Mouse (Mus musculus) limb, embryonic 13.5 days (tissue): Measurements from ENCODE around the gene Krt33b. TPM values are rescaled to one million over a fixed set of nuclear protein-coding genes. Genes with fewer than 3 reads are reported as not detected.

Experiments used
- ATAC-seq: fragments of 200-750 bp; cut with Nextera tagmentation; 2 replicates; pipeline ENCODE4 v1.8.0; 2017; ENCODE audit warnings: low read depth, moderate number of reproducible peaks, moderate TSS enrichment; ENCODE audit not compliant: low FRiP score
- H3K27ac ChIP-seq: fragments of 300-500 bp; sonication (generic); 2 replicates; pipeline ENCODE4 v1.5.1; 2015; ENCODE audit warnings: inconsistent platforms, mild to moderate bottlenecking, moderate library complexity
- H3K27me3 ChIP-seq: fragments of 300-500 bp; sonication (generic); 2 replicates; pipeline ENCODE4 v1.6.1; 2015; ENCODE audit warnings: mild to moderate bottlenecking, inconsistent platforms
- H3K36me3 ChIP-seq: fragments of 300-500 bp; sonication (generic); 2 replicates; pipeline ENCODE4 v1.6.1; 2015; ENCODE audit warnings: inconsistent platforms, mild to moderate bottlenecking, moderate library complexity
- H3K4me1 ChIP-seq: fragments of 300-500 bp; sonication (generic); 2 replicates; pipeline ENCODE4 v1.6.1; 2015; ENCODE audit warnings: inconsistent platforms
- H3K4me2 ChIP-seq: fragments of 300-500 bp; sonication (generic); replicated peaks from 2 replicates; pipeline ENCODE4 v1.6.1; 2015; ENCODE audit warnings: inconsistent platforms, mild to moderate bottlenecking, moderate library complexity
- H3K4me3 ChIP-seq: fragments of 300-500 bp; sonication (generic); 2 replicates; pipeline ENCODE4 v1.5.1; 2015; ENCODE audit warnings: moderate library complexity, mild to moderate bottlenecking, inconsistent platforms
- H3K9ac ChIP-seq: fragments of 300-500 bp; sonication (generic); 2 replicates; pipeline ENCODE4 v1.6.1; 2015; ENCODE audit warnings: mild to moderate bottlenecking, inconsistent platforms
- H3K9me3 ChIP-seq: fragments of 300-500 bp; sonication (generic); 2 replicates; pipeline ENCODE4 v1.6.1; 2016; ENCODE audit warnings: inconsistent platforms
- WGBS: fragments of 180-500 bp; shearing (Covaris S2); methylation state at CpG from one replicate; pipeline ENCODE4 v1.1.7; 2015; 5-methylcytosine and 5-hydroxymethylcytosine counted together
- polyA plus RNA-seq: library from polyadenylated mRNA; unstranded; fragments of >200 nt; fragmentation: Nextera tagmentation; extraction: Ambion mirVana; gene quantifications from 2 replicates; pipeline ENCODE4 v1.2.1, GENCODE M21; 2015

Gene Krt33b
- 0.38 and 0.43 TPM in 2 replicates for polyA plus RNA-seq

DNA sequence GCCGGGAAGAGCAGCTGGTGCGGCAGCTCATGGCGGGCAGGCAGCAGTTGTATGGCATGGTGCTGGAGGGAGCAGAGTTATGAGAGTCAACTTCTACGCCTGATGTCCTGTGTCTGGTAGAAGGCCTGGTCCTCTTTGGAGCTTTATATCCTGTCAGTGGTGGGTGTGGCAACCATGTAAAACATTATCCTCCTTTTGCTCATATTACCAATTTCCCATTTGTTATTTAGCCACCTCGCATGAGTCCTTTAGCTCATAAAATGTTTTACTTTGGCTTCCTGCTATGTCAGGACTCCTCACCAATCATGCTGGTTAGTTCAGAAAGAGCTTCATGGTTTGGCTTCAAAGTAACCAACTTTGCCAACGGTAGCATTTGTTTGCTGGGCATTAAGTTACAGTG is at the start of gene Krt33b:
TSS of gene Krt33b (minus strand) at position 101 of the 400 bp plus-strand sequence.
- H3K9me3 ChIP-seq = no peaks in the 10 kb centered on the region
- no peaks in the 10 kb centered on the region for H3K4me1 ChIP-seq
- no peak within 1 kb of the TSS for H3K4me3 ChIP-seq
- no peak for ATAC-seq
- no peak within 1 kb of the TSS for H3K27ac ChIP-seq
- no peak within 1 kb of the TSS for H3K9ac ChIP-seq
- H3K36me3 ChIP-seq = no peaks in the 10 kb centered on the region
- no peak within 1 kb of the TSS for H3K4me2 ChIP-seq
- 84% methylated on average over 6 of the region's 6 CpGs for WGBS
- H3K27me3 ChIP-seq = no peaks in the 10 kb centered on the region

DNA sequence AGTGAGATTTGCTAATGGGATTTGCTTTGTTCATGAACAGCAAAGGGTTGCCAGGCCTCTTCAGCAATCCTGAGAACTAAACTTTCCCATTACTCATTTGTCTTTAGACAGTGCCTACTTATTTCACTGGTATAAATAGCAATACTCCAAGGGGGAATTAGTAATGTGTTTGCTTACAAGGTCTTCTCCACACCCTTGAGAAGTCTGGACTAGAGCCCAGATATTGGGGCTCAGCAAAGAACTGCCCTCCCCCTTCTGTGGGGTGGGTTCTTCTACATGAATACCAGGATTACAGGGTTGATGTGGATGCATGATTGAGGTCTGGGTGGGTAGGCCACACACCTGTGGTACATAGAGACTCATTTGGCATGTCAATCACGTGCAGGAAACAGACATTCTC is 44.2 kb upstream of the Krt33b start:
- H3K9ac ChIP-seq = no peak overlapping the region
- H3K36me3 ChIP-seq = no peaks in the 10 kb centered on the region
- H3K9me3 ChIP-seq = no peaks in the 10 kb centered on the region
- H3K27ac ChIP-seq = no peak overlapping the region
- no peak for ATAC-seq
- H3K4me3 ChIP-seq = no peak overlapping the region
- no peaks in the 10 kb centered on the region for H3K27me3 ChIP-seq
- WGBS = 58% methylated on average over 1 of the region's 1 CpGs
- H3K4me1 ChIP-seq = no peaks in the 10 kb centered on the region
- H3K4me2 ChIP-seq = no peak overlapping the region

DNA sequence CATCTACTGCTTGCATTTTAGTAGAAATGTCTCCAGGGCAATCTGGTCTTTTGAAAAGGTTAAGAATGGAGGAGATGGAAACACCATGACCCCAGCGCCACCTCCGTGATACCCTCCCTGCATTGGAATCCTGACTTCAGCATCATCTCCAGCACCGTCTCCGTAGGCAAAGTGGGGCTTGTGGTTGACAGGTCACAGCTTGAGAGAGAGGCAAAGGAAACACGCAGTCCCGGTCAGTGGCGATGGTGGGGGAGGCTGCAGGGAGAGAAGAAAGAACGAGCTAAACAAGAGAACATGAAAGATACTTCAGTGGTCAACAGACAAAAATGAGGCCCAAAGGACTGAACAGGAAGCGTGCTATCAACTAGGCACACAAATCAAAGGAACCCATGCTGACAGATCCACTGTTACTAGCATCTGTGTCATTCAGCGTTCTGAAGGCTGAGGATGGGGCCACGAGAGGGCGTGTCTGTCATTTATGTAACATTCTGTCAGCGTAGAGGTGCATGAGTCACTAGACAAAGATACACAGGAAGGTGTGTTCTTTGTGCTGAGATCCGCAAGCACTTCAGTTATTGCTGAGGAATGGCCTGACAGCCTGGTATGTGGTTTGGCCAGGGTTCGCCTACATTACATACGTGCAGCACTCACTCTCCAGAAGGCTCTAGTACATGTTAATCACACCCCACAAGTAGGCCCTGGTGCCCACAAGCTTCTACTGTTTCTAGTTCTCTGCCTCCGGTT is 37.8 kb upstream of the Krt33b start:
- H3K9ac ChIP-seq = no peak overlapping the region
- no peaks in the 10 kb centered on the region for H3K9me3 ChIP-seq
- no peaks in the 10 kb centered on the region for H3K36me3 ChIP-seq
- H3K27me3 ChIP-seq = no peaks in the 10 kb centered on the region
- H3K27ac ChIP-seq = no peak overlapping the region
- 81% methylated on average over 17 of the region's 17 CpGs for WGBS
- no peak for ATAC-seq
- no peaks in the 10 kb centered on the region for H3K4me1 ChIP-seq
- H3K4me3 ChIP-seq = no peak overlapping the region
- H3K4me2 ChIP-seq = no peak overlapping the region

DNA sequence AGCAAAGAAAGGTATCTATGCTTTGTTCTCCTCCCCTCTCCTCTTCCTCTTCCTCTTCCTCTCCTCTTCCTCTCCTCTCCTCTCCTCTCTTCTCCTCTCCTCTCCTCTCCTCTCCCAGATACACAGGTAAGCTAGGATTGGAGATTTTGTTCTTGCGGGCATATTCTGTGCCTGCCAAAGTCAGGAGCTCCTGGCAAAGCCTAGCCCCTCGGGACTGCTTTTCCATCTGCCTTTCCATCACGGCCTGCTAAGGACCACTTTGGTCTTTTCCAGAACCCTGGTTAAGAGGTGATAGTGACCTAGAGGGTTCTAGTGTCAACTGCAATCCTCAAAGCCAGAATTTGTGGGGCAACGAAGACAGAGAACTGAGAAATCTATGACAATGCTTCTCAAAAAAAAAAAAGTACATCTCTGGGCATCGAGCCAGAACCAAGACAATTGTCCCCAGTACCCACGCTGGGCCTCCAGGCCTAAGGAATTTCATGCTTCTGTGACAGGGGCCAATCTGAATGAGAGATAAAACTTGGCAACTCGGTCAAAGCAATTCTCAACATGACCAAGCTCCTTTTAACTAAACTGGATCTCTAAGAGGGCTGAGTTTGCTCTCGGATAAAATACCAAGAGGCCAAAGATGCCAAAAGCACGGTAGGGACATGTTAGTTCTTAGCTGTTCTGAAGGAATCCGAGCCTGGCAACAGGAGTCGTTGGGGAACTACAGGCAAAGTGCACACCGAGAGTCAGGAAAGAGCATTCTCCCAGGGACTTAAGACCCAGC is 36.8 kb upstream of the Krt33b start:
- H3K27me3 ChIP-seq = no peaks in the 10 kb centered on the region
- WGBS = 82% methylated on average over 12 of the region's 12 CpGs
- H3K4me1 ChIP-seq = no peaks in the 10 kb centered on the region
- no peaks in the 10 kb centered on the region for H3K9me3 ChIP-seq
- no peaks in the 10 kb centered on the region for H3K36me3 ChIP-seq
- H3K4me3 ChIP-seq = no peak overlapping the region
- no peak for ATAC-seq
- H3K4me2 ChIP-seq = no peak overlapping the region
- no peak overlapping the region for H3K27ac ChIP-seq
- no peak overlapping the region for H3K9ac ChIP-seq

GRCm38 (mm10) chr11:100058875-100059274 is 29.2 kb upstream of the Krt33b start:
- 69% methylated on average over 8 of the region's 8 CpGs for WGBS
- Histone ChIP-seq H3K9ac (no peak overlapping the region), H3K36me3 (no peaks in the 10 kb centered on the region), H3K4me3 (no peak overlapping the region), H3K27me3 (no peaks in the 10 kb centered on the region), H3K4me2 (no peak overlapping the region), H3K4me1 (no peaks in the 10 kb centered on the region), H3K9me3 (no peaks in the 10 kb centered on the region; the same call in 1 of the 2 replicates), H3K27ac (no peak overlapping the region)
- ATAC-seq = no peak

- H3K36me3 ChIP-seq = no peaks in the 10 kb centered on the region
- no peak overlapping the region for H3K27ac ChIP-seq
- no peak overlapping the region for H3K9ac ChIP-seq
- H3K4me3 ChIP-seq = no peak overlapping the region
- H3K4me2 ChIP-seq = no peak overlapping the region
- WGBS = 61% methylated on average over 9 of the region's 9 CpGs
- no peaks in the 10 kb centered on the region for H3K27me3 ChIP-seq
- H3K4me1 ChIP-seq = no peaks in the 10 kb centered on the region
- H3K9me3 ChIP-seq = no peaks in the 10 kb centered on the region; the same call in 1 of the 2 replicates
- no peak for ATAC-seq
These were observed 26.3 kb upstream of the Krt33b start for GRCm38 (mm10) chr11:100055686-100056655.

DNA sequence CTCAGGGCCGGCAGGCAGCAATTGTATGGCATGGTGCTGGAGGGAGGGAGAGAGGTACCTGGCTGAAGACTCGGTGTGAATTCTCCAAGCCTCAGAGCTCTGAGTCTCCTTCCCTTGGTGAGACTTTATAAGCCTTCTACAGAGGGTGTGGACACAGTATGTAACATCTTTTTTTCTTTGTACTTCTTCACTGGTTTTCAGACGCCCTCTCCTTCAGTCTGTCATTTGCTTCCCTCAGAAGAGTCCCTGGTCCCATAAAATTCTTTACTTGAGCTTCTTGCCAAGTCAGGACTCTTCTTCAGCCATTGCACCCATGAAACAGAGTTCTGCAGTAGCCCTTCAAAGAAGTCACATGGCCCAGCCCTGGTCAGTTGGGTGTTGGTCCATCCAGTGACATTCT is 20.8 kb upstream of the Krt33b start, which contains the start of gene Krt31:
TSS of gene Krt31 (minus strand) at position 101 of the 400 bp plus-strand sequence.
- Histone ChIP-seq H3K27me3 (no peaks in the 10 kb centered on the region), H3K9me3 (no peaks in the 10 kb centered on the region), H3K27ac (no peak within 1 kb of the TSS), H3K36me3 (no peaks in the 10 kb centered on the region), H3K4me2 (no peak within 1 kb of the TSS), H3K4me3 (no peak within 1 kb of the TSS), H3K4me1 (no peaks in the 10 kb centered on the region), H3K9ac (no peak within 1 kb of the TSS)
- 82% methylated on average over 3 of the region's 3 CpGs for WGBS
- no peak for ATAC-seq

GRCm38 (mm10) chr11:100047193-100047592 is 17.5 kb upstream of the Krt33b start:
- Histone ChIP-seq H3K27me3 (no peaks in the 10 kb centered on the region), H3K36me3 (no peaks in the 10 kb centered on the region), H3K4me3 (no peak overlapping the region), H3K9ac (no peak overlapping the region), H3K27ac (no peak overlapping the region), H3K4me1 (no peaks in the 10 kb centered on the region), H3K9me3 (no peaks in the 10 kb centered on the region), H3K4me2 (no peak overlapping the region)
- 93% methylated on average over 2 of the region's 2 CpGs for WGBS
- no peak for ATAC-seq

- Histone ChIP-seq H3K9ac (no peak overlapping the region), H3K4me1 (no peaks in the 10 kb centered on the region), H3K9me3 (no peaks in the 10 kb centered on the region), H3K27ac (no peak overlapping the region), H3K36me3 (no peaks in the 10 kb centered on the region), H3K4me3 (no peak overlapping the region), H3K27me3 (no peaks in the 10 kb centered on the region), H3K4me2 (no peak overlapping the region)
- 65% methylated on average over 6 of the region's 6 CpGs for WGBS
- no peak for ATAC-seq
These were observed 16.7 kb upstream of the Krt33b start for GRCm38 (mm10) chr11:100046303-100046866.

DNA sequence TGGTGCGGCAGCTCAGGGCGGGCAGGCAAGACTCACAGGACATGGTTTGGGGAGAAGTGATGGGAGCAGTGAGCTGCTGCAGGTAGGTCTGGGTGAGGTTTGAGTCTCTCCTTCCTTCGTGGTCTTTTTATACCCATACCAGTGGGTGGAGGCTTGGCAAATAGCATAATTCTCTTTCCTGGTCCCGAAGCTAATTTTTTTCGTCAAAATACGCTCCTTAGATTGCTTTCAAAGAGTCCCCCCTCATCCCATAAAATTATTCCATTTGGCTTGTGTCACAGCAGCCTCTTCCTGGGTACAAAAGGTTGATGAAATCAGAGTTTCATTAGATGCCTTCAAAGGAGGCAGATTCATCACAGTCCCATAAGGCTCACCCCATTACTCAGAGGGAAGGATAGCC is 11.8 kb upstream of the Krt33b start, which contains the start of gene Krt34:
TSS of gene Krt34 (minus strand) at position 101 of the 400 bp plus-strand sequence.
- WGBS = 84% methylated on average over 6 of the region's 6 CpGs
- Histone ChIP-seq H3K4me1 (no peaks in the 10 kb centered on the region), H3K9ac (no peak within 1 kb of the TSS), H3K4me2 (no peak within 1 kb of the TSS), H3K9me3 (no peaks in the 10 kb centered on the region), H3K27ac (no peak within 1 kb of the TSS), H3K4me3 (no peak within 1 kb of the TSS), H3K27me3 (no peaks in the 10 kb centered on the region), H3K36me3 (no peaks in the 10 kb centered on the region)
- ATAC-seq = no peak

- Histone ChIP-seq H3K36me3 (no peaks in the 10 kb centered on the region), H3K4me3 (no peak overlapping the region), H3K27ac (no peak overlapping the region), H3K9ac (no peak overlapping the region), H3K27me3 (no peaks in the 10 kb centered on the region), H3K4me2 (no peak overlapping the region), H3K9me3 (no peaks in the 10 kb centered on the region), H3K4me1 (no peaks in the 10 kb centered on the region)
- no peak for ATAC-seq
- WGBS = 79% methylated on average over 5 of the region's 5 CpGs
These were observed 8.2 kb downstream of the Krt33b start for GRCm38 (mm10) chr11:100021438-100021837.
